Mouse (Mus musculus): Measurements from ENCODE around the gene AW549877. TPM values are rescaled to one million over a fixed set of nuclear protein-coding genes. Genes with fewer than 3 reads are reported as not detected.
A peak's percentile ranks its signal among the peaks of the same experiment; 100 is the strongest.

AW549877 gene
- polyA plus RNA-seq, 1 experiment from 2014 or later, result 65.5 TPM

DNA sequence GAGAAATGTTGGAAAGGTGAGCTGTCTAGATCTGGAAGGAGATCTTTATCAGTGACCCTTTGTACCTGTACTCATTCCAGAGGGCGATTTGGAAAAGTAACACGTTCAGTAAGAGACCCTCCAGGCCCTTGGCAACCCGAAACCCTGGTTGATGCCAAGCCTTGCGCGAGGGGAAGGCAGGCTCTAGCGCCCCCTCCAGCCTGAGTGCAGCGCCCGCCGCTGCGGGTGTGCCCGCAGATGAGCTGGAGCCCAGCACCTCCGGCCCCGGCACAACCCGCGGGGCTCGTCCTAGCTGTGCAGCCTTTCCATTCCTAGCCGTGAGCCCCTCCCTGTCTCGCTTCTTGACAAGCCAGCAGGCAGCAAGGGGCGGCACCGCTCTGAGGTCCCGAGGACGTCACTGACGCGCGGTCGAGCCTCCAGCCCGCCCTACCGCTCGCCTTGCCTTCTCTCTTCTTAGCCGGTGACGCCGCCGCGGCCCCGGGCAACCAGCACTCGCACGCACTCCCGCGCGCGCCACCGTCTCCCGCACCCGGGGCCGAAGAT is 30.8 kb upstream of the AW549877 start, which contains the start of gene Oxct1:
Oxct1 (plus strand) TSS at position 153 of the 543 bp plus-strand sequence.
- Histone ChIP-seq H3K27ac (ENCODE audit: low read depth, low read length) (peak within 1 kb of the TSS; percentile 76), H3K4me3 (ENCODE audit: low read depth, low read length) (peak within 1 kb of the TSS; percentile 73), H3K9me3 (ENCODE audit: control insufficient read depth, low read length) (no peaks in the 10 kb centered on the region), H3K9ac (ENCODE audit: low read length) (peak within 1 kb of the TSS; percentile 84), H3K4me2 (peak within 1 kb of the TSS; percentile 54), H3K27me3 (ENCODE audit: control insufficient read depth, insufficient read depth, low read length) (peaks cover 3% of the 10 kb centered on the region), H3K4me1 (ENCODE audit: control insufficient read depth, insufficient read depth, low read length) (peaks cover 5% of the 10 kb centered on the region), H3K36me3 (ENCODE audit: control insufficient read depth, insufficient read depth, low read length) (no peaks in the 10 kb centered on the region)
- DNase-seq (ENCODE audit: low spot score, missing footprints), result no peak
- ATAC-seq (ENCODE audit: low FRiP score), result peak; percentile 96
- under 1% methylated on average over 45 of the region's 45 CpGs for WGBS

- Histone ChIP-seq H3K36me3 (ENCODE audit: control insufficient read depth, insufficient read depth, low read length) (no peaks in the 10 kb centered on the region), H3K4me1 (ENCODE audit: control insufficient read depth, insufficient read depth, low read length) (peaks cover 5% of the 10 kb centered on the region), H3K4me3 (ENCODE audit: low read depth, low read length) (peak overlapping the region; percentile 73; the same call in 1 of the 2 replicates), H3K27ac (ENCODE audit: low read depth, low read length) (no peak overlapping the region), H3K27me3 (ENCODE audit: control insufficient read depth, insufficient read depth, low read length) (peaks cover 3% of the 10 kb centered on the region), H3K9ac (ENCODE audit: low read length) (no peak overlapping the region; the same call in 1 of the 2 replicates), H3K4me2 (no peak overlapping the region), H3K9me3 (ENCODE audit: control insufficient read depth, low read length) (no peaks in the 10 kb centered on the region)
- DNase-seq (ENCODE audit: low spot score, missing footprints), result no peak
- ATAC-seq (ENCODE audit: low FRiP score), result no peak
- 44% methylated on average over 11 of the region's 11 CpGs for WGBS
Observed at GRCm38 (mm10) chr15:4025508-4025904, 30.0 kb upstream of the AW549877 start.

- H3K27me3 ChIP-seq (ENCODE audit: control insufficient read depth, insufficient read depth, low read length), result peaks cover 3% of the 10 kb centered on the region
- WGBS, result 80% methylated on average over 13 of the region's 13 CpGs
- no peak overlapping the region for H3K27ac ChIP-seq (ENCODE audit: low read depth, low read length)
- no peaks in the 10 kb centered on the region for H3K36me3 ChIP-seq (ENCODE audit: control insufficient read depth, insufficient read depth, low read length)
- no peak overlapping the region for H3K4me2 ChIP-seq
- H3K4me3 ChIP-seq (ENCODE audit: low read depth, low read length), result no peak overlapping the region
- no peak for ATAC-seq (ENCODE audit: low FRiP score)
- H3K9ac ChIP-seq (ENCODE audit: low read length), result no peak overlapping the region
- no peak for DNase-seq (ENCODE audit: low spot score, missing footprints)
- peaks cover 5% of the 10 kb centered on the region for H3K4me1 ChIP-seq (ENCODE audit: control insufficient read depth, insufficient read depth, low read length)
- no peaks in the 10 kb centered on the region for H3K9me3 ChIP-seq (ENCODE audit: control insufficient read depth, low read length)
Observed at GRCm38 (mm10) chr15:4024726-4025507, 29.4 kb upstream of the AW549877 start.

DNA sequence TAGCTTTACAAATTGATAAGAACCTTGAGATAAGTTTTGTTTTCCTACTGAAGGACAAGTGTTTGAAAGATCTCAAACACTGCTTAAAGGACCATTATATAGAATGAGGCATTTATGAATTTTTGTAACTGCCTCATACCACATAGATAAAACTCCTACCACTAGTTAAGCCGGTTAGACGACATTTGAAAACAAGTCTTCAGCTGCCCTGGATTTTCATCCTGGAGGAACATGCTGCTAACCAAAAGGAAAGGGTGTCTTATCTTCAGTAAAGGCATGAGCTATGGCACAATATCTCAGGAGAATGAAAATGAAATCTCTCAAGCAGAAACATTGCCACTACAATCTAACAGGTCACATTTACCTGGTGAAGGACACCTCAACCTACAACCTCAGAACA is 28.2 kb upstream of the AW549877 start:
- no peaks in the 10 kb centered on the region for H3K36me3 ChIP-seq (ENCODE audit: control insufficient read depth, insufficient read depth, low read length)
- H3K4me2 ChIP-seq, result no peak overlapping the region
- peaks cover 3% of the 10 kb centered on the region for H3K27me3 ChIP-seq (ENCODE audit: control insufficient read depth, insufficient read depth, low read length)
- no peak overlapping the region for H3K9ac ChIP-seq (ENCODE audit: low read length)
- peaks cover 5% of the 10 kb centered on the region for H3K4me1 ChIP-seq (ENCODE audit: control insufficient read depth, insufficient read depth, low read length)
- H3K4me3 ChIP-seq (ENCODE audit: low read depth, low read length), result no peak overlapping the region
- 96% methylated on average over 2 of the region's 2 CpGs for WGBS
- no peaks in the 10 kb centered on the region for H3K9me3 ChIP-seq (ENCODE audit: control insufficient read depth, low read length)
- no peak for DNase-seq (ENCODE audit: low spot score, missing footprints)
- H3K27ac ChIP-seq (ENCODE audit: low read depth, low read length), result no peak overlapping the region
- ATAC-seq (ENCODE audit: low FRiP score), result no peak

DNA sequence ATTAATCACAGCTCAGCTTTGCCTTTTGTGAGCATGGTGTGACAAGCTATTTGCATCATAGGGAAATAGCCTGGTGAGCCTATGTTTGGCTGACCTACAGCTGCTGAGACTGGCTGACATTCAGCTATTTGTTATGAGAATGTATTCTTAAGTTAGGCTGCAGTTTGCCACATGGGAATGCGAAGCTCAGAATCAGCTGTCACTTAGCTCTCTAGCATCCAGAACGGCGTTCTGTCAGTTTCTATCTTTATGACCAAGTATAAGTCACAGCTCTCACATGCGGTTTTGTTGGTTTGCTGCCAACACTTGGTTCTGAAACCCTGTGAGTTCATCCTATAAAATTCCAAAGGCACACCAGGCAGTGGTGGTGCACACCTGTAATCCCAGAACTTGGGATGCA is 25.2 kb upstream of the AW549877 start:
- H3K4me1 ChIP-seq (ENCODE audit: control insufficient read depth, insufficient read depth, low read length), result peaks cover 2% of the 10 kb centered on the region; the same call in 1 of the 2 replicates
- no peak overlapping the region for H3K4me3 ChIP-seq (ENCODE audit: low read depth, low read length)
- H3K36me3 ChIP-seq (ENCODE audit: control insufficient read depth, insufficient read depth, low read length), result no peaks in the 10 kb centered on the region
- no peak overlapping the region for H3K9ac ChIP-seq (ENCODE audit: low read length)
- ATAC-seq (ENCODE audit: low FRiP score) (no peak), DNase-seq (ENCODE audit: low spot score, missing footprints) (no peak)
- H3K4me2 ChIP-seq, result no peak overlapping the region
- H3K27ac ChIP-seq (ENCODE audit: low read depth, low read length), result no peak overlapping the region
- peaks cover 3% of the 10 kb centered on the region for H3K27me3 ChIP-seq (ENCODE audit: control insufficient read depth, insufficient read depth, low read length)
- WGBS, result 84% methylated on average over 4 of the region's 4 CpGs
- H3K9me3 ChIP-seq (ENCODE audit: control insufficient read depth, low read length), result no peaks in the 10 kb centered on the region

DNA sequence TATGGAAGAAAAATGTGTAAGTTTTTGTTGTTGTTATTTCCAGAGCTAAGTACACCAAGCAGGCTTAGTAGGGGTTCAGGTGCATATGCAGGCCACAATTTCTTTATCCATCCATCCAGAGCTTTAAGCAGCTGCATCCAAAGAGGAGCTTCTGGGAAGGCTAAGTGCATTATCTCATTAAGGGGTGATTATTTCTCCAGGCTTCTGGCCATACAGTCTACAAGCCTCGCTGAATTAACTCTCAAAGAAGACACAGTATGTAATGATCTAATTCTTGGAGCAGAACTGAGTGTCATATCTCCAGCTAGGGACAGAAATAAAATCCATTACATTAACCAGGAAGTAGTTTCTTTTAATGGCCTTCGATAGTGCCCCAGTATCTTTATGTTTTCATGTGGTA is 18.3 kb upstream of the AW549877 start:
- Histone ChIP-seq H3K9me3 (ENCODE audit: control insufficient read depth, low read length) (no peaks in the 10 kb centered on the region), H3K4me3 (ENCODE audit: low read depth, low read length) (no peak overlapping the region), H3K36me3 (ENCODE audit: control insufficient read depth, insufficient read depth, low read length) (no peaks in the 10 kb centered on the region), H3K4me2 (no peak overlapping the region), H3K4me1 (ENCODE audit: control insufficient read depth, insufficient read depth, low read length) (no peaks in the 10 kb centered on the region), H3K9ac (ENCODE audit: low read length) (no peak overlapping the region), H3K27me3 (ENCODE audit: control insufficient read depth, insufficient read depth, low read length) (no peaks in the 10 kb centered on the region), H3K27ac (ENCODE audit: low read depth, low read length) (no peak overlapping the region)
- WGBS, result 75% methylated on average over 2 of the region's 2 CpGs
- DNase-seq (ENCODE audit: low spot score, missing footprints) (no peak), ATAC-seq (ENCODE audit: low FRiP score) (no peak)

DNA sequence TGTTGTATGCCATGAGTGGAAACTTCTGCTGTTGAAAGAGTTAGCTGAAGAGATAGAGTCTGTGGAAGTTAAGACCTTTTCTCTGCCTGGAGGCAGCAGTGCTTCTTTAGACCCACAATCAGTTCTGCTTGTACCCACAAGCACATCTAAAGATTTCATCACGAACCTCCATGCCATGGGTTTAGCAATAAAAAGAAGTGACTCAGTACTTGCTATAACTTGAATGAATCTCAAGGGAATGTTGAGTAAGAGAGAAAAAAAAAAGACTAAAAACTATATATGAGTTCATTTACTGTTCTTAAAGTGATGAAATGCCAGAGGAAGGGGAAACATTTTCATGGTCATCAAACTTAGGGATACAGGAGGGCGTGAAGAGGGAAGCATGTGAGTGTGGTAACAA is 5.0 kb upstream of the AW549877 start:
- no peaks in the 10 kb centered on the region for H3K27me3 ChIP-seq (ENCODE audit: control insufficient read depth, insufficient read depth, low read length)
- no peak for ATAC-seq (ENCODE audit: low FRiP score)
- 87% methylated on average over 2 of the region's 2 CpGs for WGBS

GRCm38 (mm10) chr15:3999144-3999543 is 3.6 kb upstream of the AW549877 start:
- Histone ChIP-seq H3K27me3 (ENCODE audit: control insufficient read depth, insufficient read depth, low read length) (no peaks in the 10 kb centered on the region), H3K4me2 (no peak overlapping the region), H3K9me3 (ENCODE audit: control insufficient read depth, low read length) (no peaks in the 10 kb centered on the region), H3K36me3 (ENCODE audit: control insufficient read depth, insufficient read depth, low read length) (no peaks in the 10 kb centered on the region), H3K9ac (ENCODE audit: low read length) (no peak overlapping the region), H3K27ac (ENCODE audit: low read depth, low read length) (no peak overlapping the region), H3K4me3 (ENCODE audit: low read depth, low read length) (no peak overlapping the region), H3K4me1 (ENCODE audit: control insufficient read depth, insufficient read depth, low read length) (peaks cover 4% of the 10 kb centered on the region)
- ATAC-seq (ENCODE audit: low FRiP score) (no peak), DNase-seq (ENCODE audit: low spot score, missing footprints) (no peak)
- WGBS, result 74% methylated on average over 2 of the region's 2 CpGs

More for the DNA sequence above, 5.0 kb upstream of the AW549877 start:
- H3K9ac ChIP-seq (ENCODE audit: low read length), result no peak overlapping the region
- no peaks in the 10 kb centered on the region for H3K36me3 ChIP-seq (ENCODE audit: control insufficient read depth, insufficient read depth, low read length)
- no peaks in the 10 kb centered on the region; the same call in 1 of the 2 replicates for H3K4me1 ChIP-seq (ENCODE audit: control insufficient read depth, insufficient read depth, low read length)
- no peak overlapping the region for H3K4me2 ChIP-seq
- no peak overlapping the region for H3K27ac ChIP-seq (ENCODE audit: low read depth, low read length)
- no peak overlapping the region for H3K4me3 ChIP-seq (ENCODE audit: low read depth, low read length)
- DNase-seq (ENCODE audit: low spot score, missing footprints), result no peak
- H3K9me3 ChIP-seq (ENCODE audit: control insufficient read depth, low read length), result no peaks in the 10 kb centered on the region

DNA sequence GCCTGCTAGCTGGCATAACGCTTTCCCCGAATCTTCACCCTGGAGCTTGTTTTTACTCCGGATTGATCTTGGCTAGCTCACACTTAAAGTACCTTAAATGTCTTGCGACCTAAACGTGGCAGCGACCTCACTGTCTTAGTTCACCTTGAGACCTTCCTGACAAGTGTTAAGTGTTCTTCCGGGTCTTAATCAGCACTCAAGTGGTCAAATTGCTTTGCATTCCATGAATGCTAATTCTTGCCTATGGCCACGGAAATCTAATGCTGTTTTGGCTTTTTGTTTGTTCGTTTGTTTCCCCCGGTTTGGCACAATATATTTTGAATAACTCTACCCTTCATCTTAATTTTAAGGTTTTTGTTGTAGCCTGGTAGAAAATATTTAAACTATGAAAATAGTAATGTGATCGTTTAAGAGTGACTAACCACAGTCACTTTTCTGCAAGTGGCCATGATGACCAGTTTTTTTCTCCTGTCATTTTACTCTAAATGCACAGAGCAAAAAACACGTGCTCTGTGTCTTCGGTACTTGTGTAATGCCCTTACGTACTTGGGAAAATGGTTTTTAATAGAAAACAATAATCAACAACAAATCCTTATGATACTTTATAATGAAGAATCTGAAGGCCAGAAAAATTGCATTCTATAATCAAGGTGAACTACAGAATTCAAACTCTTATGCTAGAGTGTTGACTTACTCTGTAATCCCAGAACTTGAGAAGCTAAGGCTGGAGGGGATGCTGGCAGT is 895 bp upstream of the AW549877 start:
- H3K4me3 ChIP-seq (ENCODE audit: low read depth, low read length), result peak overlapping the region; percentile 59
- peaks cover 3% of the 10 kb centered on the region for H3K36me3 ChIP-seq (ENCODE audit: control insufficient read depth, insufficient read depth, low read length)
- H3K4me2 ChIP-seq, result peak overlapping the region; percentile 56
- DNase-seq (ENCODE audit: low spot score, missing footprints) (no peak), ATAC-seq (ENCODE audit: low FRiP score) (no peak)
- H3K27ac ChIP-seq (ENCODE audit: low read depth, low read length), result peak overlapping the region; percentile 50
- no peaks in the 10 kb centered on the region for H3K9me3 ChIP-seq (ENCODE audit: control insufficient read depth, low read length)
- H3K9ac ChIP-seq (ENCODE audit: low read length), result peak overlapping the region; percentile 55
- peaks cover 4% of the 10 kb centered on the region for H3K4me1 ChIP-seq (ENCODE audit: control insufficient read depth, insufficient read depth, low read length)
- 24% methylated on average over 14 of the region's 14 CpGs for WGBS
- H3K27me3 ChIP-seq (ENCODE audit: control insufficient read depth, insufficient read depth, low read length), result no peaks in the 10 kb centered on the region

All from midbrain, embryonic 11.5 days (tissue).